Mouse (Mus musculus): Measurements from ENCODE around the gene Galnt6. TPM values are rescaled to one million over a fixed set of nuclear protein-coding genes. Genes with fewer than 3 reads are reported as not detected.

The Galnt6 gene
- polyA plus RNA-seq, 1 experiment from 2014 or later = 4.0 TPM

- 62% methylated on average over 9 of the region's 9 CpGs for WGBS
- H3K36me3 ChIP-seq = no peaks in the 10 kb centered on the region
- H3K9ac ChIP-seq = no peak overlapping the region
- H3K4me1 ChIP-seq = no peaks in the 10 kb centered on the region
- no peak overlapping the region for H3K27ac ChIP-seq
- H3K27me3 ChIP-seq (replicated peaks) = no peaks in the 10 kb centered on the region
- no peak for ATAC-seq (ENCODE audit: insufficient read depth, low FRiP score, low read depth)
- H3K4me3 ChIP-seq (replicated peaks) = no peak overlapping the region
- no peak overlapping the region for H3K4me2 ChIP-seq
- H3K9me3 ChIP-seq = no peaks in the 10 kb centered on the region
Measured at GRCm38 (mm10) chr15:100715399-100715993, 13.7 kb downstream of the Galnt6 start.

GRCm38 (mm10) chr15:100714470-100714869 is 14.7 kb downstream of the Galnt6 start:
- Histone ChIP-seq H3K9me3 (no peaks in the 10 kb centered on the region), H3K4me3 (replicated peaks) (no peak overlapping the region), H3K36me3 (no peaks in the 10 kb centered on the region), H3K4me1 (no peaks in the 10 kb centered on the region), H3K27ac (no peak overlapping the region), H3K4me2 (no peak overlapping the region), H3K9ac (no peak overlapping the region), H3K27me3 (replicated peaks) (no peaks in the 10 kb centered on the region)
- 89% methylated on average over 8 of the region's 8 CpGs for WGBS
- ATAC-seq (ENCODE audit: insufficient read depth, low FRiP score, low read depth) = no peak

- Histone ChIP-seq H3K9me3 (no peaks in the 10 kb centered on the region), H3K36me3 (no peaks in the 10 kb centered on the region), H3K27ac (no peak overlapping the region), H3K27me3 (replicated peaks) (no peaks in the 10 kb centered on the region), H3K9ac (no peak overlapping the region), H3K4me1 (no peaks in the 10 kb centered on the region), H3K4me2 (no peak overlapping the region), H3K4me3 (replicated peaks) (no peak overlapping the region)
- no peak for ATAC-seq (ENCODE audit: insufficient read depth, low FRiP score, low read depth)
- WGBS = 58% methylated on average over 6 of the region's 6 CpGs
Measured at GRCm38 (mm10) chr15:100710838-100711237, 18.3 kb downstream of the Galnt6 start.

GRCm38 (mm10) chr15:100708433-100709078 is 20.6 kb downstream of the Galnt6 start:
- peaks cover 10% of the 10 kb centered on the region; the same call in 1 of the 2 replicates for H3K27me3 ChIP-seq (replicated peaks)
- ATAC-seq (ENCODE audit: insufficient read depth, low FRiP score, low read depth) = no peak
- H3K9me3 ChIP-seq = no peaks in the 10 kb centered on the region
- H3K9ac ChIP-seq = no peak overlapping the region
- 0 out of 2 replicates have a peak, but pooled peaks cover 7% of the 10 kb centered on the region for H3K4me1 ChIP-seq
- H3K4me3 ChIP-seq (replicated peaks) = no peak overlapping the region
- H3K4me2 ChIP-seq = no peak overlapping the region
- WGBS = 65% methylated on average over 8 of the region's 8 CpGs
- H3K36me3 ChIP-seq = no peaks in the 10 kb centered on the region
- no peak overlapping the region for H3K27ac ChIP-seq

GRCm38 (mm10) chr15:100706226-100706625 is 22.9 kb downstream of the Galnt6 start:
- Histone ChIP-seq H3K4me2 (no peak overlapping the region), H3K36me3 (no peaks in the 10 kb centered on the region), H3K27ac (no peak overlapping the region), H3K9me3 (no peaks in the 10 kb centered on the region), H3K9ac (no peak overlapping the region), H3K4me1 (0 out of 2 replicates have a peak, but pooled peaks cover 9% of the 10 kb centered on the region), H3K27me3 (replicated peaks) (peaks cover 10% of the 10 kb centered on the region; the same call in 1 of the 2 replicates), H3K4me3 (replicated peaks) (no peak overlapping the region)
- ATAC-seq (ENCODE audit: insufficient read depth, low FRiP score, low read depth) = no peak
- 69% methylated on average over 8 of the region's 8 CpGs for WGBS

GRCm38 (mm10) chr15:100705376-100705775 is 23.8 kb downstream of the Galnt6 start:
- 91% methylated on average over 1 of the region's 1 CpGs for WGBS
- Histone ChIP-seq H3K9ac (no peak overlapping the region), H3K9me3 (no peaks in the 10 kb centered on the region), H3K4me3 (replicated peaks) (no peak overlapping the region), H3K36me3 (no peaks in the 10 kb centered on the region), H3K27me3 (replicated peaks) (peaks cover 10% of the 10 kb centered on the region; the same call in 1 of the 2 replicates), H3K27ac (no peak overlapping the region), H3K4me2 (no peak overlapping the region), H3K4me1 (0 out of 2 replicates have a peak, but pooled peaks cover 9% of the 10 kb centered on the region)
- no peak for ATAC-seq (ENCODE audit: insufficient read depth, low FRiP score, low read depth)

GRCm38 (mm10) chr15:100703913-100704312 is 25.3 kb downstream of the Galnt6 start:
- H3K27ac ChIP-seq = no peak overlapping the region
- no peak overlapping the region for H3K9ac ChIP-seq
- 19% methylated on average over 17 of the region's 17 CpGs for WGBS
- no peaks in the 10 kb centered on the region for H3K36me3 ChIP-seq
- no peak for ATAC-seq (ENCODE audit: insufficient read depth, low FRiP score, low read depth)
- H3K4me2 ChIP-seq = peak overlapping the region; percentile 19; the same call in 1 of the 2 replicates
- H3K4me1 ChIP-seq = 0 out of 2 replicates have a peak, but pooled peaks cover 9% of the 10 kb centered on the region
- peaks cover 10% of the 10 kb centered on the region; the same call in 1 of the 2 replicates for H3K27me3 ChIP-seq (replicated peaks)
- H3K4me3 ChIP-seq (replicated peaks) = no peak overlapping the region
- H3K9me3 ChIP-seq = no peaks in the 10 kb centered on the region

- H3K9me3 ChIP-seq = no peaks in the 10 kb centered on the region
- no peak overlapping the region for H3K4me3 ChIP-seq (replicated peaks)
- H3K4me1 ChIP-seq = 0 out of 2 replicates have a peak, but pooled peaks cover 9% of the 10 kb centered on the region
- peak; percentile 40; the same call in 1 of the 2 replicates for ATAC-seq (ENCODE audit: insufficient read depth, low FRiP score, low read depth)
- H3K27me3 ChIP-seq (replicated peaks) = peaks cover 10% of the 10 kb centered on the region; the same call in 1 of the 2 replicates
- H3K4me2 ChIP-seq = no peak overlapping the region
- 55% methylated on average over 6 of the region's 6 CpGs for WGBS
- H3K36me3 ChIP-seq = no peaks in the 10 kb centered on the region
- no peak overlapping the region for H3K9ac ChIP-seq
- H3K27ac ChIP-seq = no peak overlapping the region
Measured at GRCm38 (mm10) chr15:100701856-100702255, 27.3 kb downstream of the Galnt6 start.

- Histone ChIP-seq H3K9ac (no peak overlapping the region), H3K9me3 (no peaks in the 10 kb centered on the region), H3K27me3 (replicated peaks) (peaks cover 10% of the 10 kb centered on the region; the same call in 1 of the 2 replicates), H3K4me2 (no peak overlapping the region), H3K27ac (no peak overlapping the region; the same call in 1 of the 2 replicates), H3K36me3 (no peaks in the 10 kb centered on the region), H3K4me3 (replicated peaks) (no peak overlapping the region), H3K4me1 (0 out of 2 replicates have a peak, but pooled peaks cover 9% of the 10 kb centered on the region)
- ATAC-seq (ENCODE audit: insufficient read depth, low FRiP score, low read depth) = no peak
- WGBS = 50% methylated on average over 10 of the region's 10 CpGs
Measured at GRCm38 (mm10) chr15:100701108-100701507, 28.1 kb downstream of the Galnt6 start.

GRCm38 (mm10) chr15:100700424-100700823 is 28.8 kb downstream of the Galnt6 start:
- H3K9ac ChIP-seq = no peak overlapping the region
- H3K36me3 ChIP-seq = no peaks in the 10 kb centered on the region
- H3K27me3 ChIP-seq (replicated peaks) = peaks cover 10% of the 10 kb centered on the region; the same call in 1 of the 2 replicates
- no peaks in the 10 kb centered on the region for H3K9me3 ChIP-seq
- H3K27ac ChIP-seq = no peak overlapping the region
- no peak overlapping the region for H3K4me3 ChIP-seq (replicated peaks)
- ATAC-seq (ENCODE audit: insufficient read depth, low FRiP score, low read depth) = no peak
- H3K4me2 ChIP-seq = no peak overlapping the region
- 56% methylated on average over 5 of the region's 5 CpGs for WGBS
- 0 out of 2 replicates have a peak, but pooled peaks cover 9% of the 10 kb centered on the region for H3K4me1 ChIP-seq

- 65% methylated on average over 6 of the region's 6 CpGs for whole genome bisulfite sequencing
- ATAC-seq (ENCODE audit: insufficient read depth, low FRiP score, low read depth) = no peak
Measured at GRCm38 (mm10) chr15:100699386-100699785, 29.8 kb downstream of the Galnt6 start.

GRCm38 (mm10) chr15:100698078-100698477 is 31.1 kb downstream of the Galnt6 start:
- no peak for ATAC-seq (ENCODE audit: insufficient read depth, low FRiP score, low read depth)
- Histone ChIP-seq H3K9me3 (no peaks in the 10 kb centered on the region), H3K36me3 (no peaks in the 10 kb centered on the region), H3K27me3 (replicated peaks) (no peaks in the 10 kb centered on the region), H3K4me3 (replicated peaks) (no peak overlapping the region), H3K4me1 (no peaks in the 10 kb centered on the region), H3K9ac (no peak overlapping the region), H3K4me2 (no peak overlapping the region), H3K27ac (no peak overlapping the region)
- 68% methylated on average over 10 of the region's 10 CpGs for WGBS

More at GRCm38 (mm10) chr15:100699386-100699785, 29.8 kb downstream of the Galnt6 start:
- Histone ChIP-seq H3K36me3 (no peaks in the 10 kb centered on the region), H3K27ac (no peak overlapping the region), H3K27me3 (replicated peaks) (peaks cover 8% of the 10 kb centered on the region; the same call in 1 of the 2 replicates), H3K9ac (no peak overlapping the region), H3K4me2 (no peak overlapping the region), H3K9me3 (no peaks in the 10 kb centered on the region), H3K4me3 (replicated peaks) (no peak overlapping the region), H3K4me1 (0 out of 2 replicates have a peak, but pooled peaks cover 9% of the 10 kb centered on the region)

Measured in stomach, embryonic 15.5 days (tissue).